Mouse (Mus musculus): ENCODE measurements around the gene Cenpv. TPM values are rescaled to one million over a fixed set of nuclear protein-coding genes. Genes with fewer than 3 reads are reported as not detected.

Gene Cenpv
- total and polyA plus RNA-seq, 2 experiments, result 20.5 to 32.6 TPM

- 6% methylated on average over 1 of the region's 1 CpGs for WGBS
- Histone ChIP-seq H3K27ac (replicated peaks; ENCODE audit: insufficient read depth, low read depth, low read length) (no peak overlapping the region), H3K4me1 (ENCODE audit: control insufficient read depth, insufficient read depth, low read length) (peaks cover 14% of the 10 kb centered on the region)
Measured at GRCm38 (mm10) chr11:62553186-62553585, 14.1 kb upstream of the Cenpv start.

GRCm38 (mm10) chr11:62551226-62552119 lies 12.4 kb upstream of the Cenpv start:
- DNase-seq (ENCODE audit: extremely low read depth, low read depth, low spot score), result peak; percentile 76
- H3K4me1 ChIP-seq (ENCODE audit: control insufficient read depth, insufficient read depth, low read length), result peaks cover 12% of the 10 kb centered on the region
- 1% methylated on average over 58 of the region's 58 CpGs for WGBS

More at GRCm38 (mm10) chr11:62553186-62553585, 14.1 kb upstream of the Cenpv start:
- Histone ChIP-seq H3K36me3 (ENCODE audit: control insufficient read depth, insufficient read depth, low read length) (peaks cover 14% of the 10 kb centered on the region), H3K4me3 (ENCODE audit: insufficient read depth, low read depth, low read length) (peak overlapping the region; percentile 45; the same call in 1 of the 2 replicates), H3K79me2 (ENCODE audit: control insufficient read depth, insufficient read depth, low read length) (peaks cover 4% of the 10 kb centered on the region; the same call in 1 of the 2 replicates), H3K27me3 (ENCODE audit: control insufficient read depth, insufficient read depth, low read length) (no peaks in the 10 kb centered on the region), H3K9ac (ENCODE audit: low read depth, low read length) (no peak overlapping the region)
- no peak for DNase-seq (ENCODE audit: extremely low read depth, low read depth, low spot score)
- TF ChIP-seq CTCF (IDR thresholded peaks at IDR 0.05; ENCODE audit: low read depth, low read length) (no peak), POLR2A (IDR thresholded peaks at IDR 0.05; ENCODE audit: extremely low read depth, insufficient read depth, low read length) (no peak)

GRCm38 (mm10) chr11:62550727-62551225 lies 11.7 kb upstream of the Cenpv start, which contains the start of gene Ubb:
TSS of gene Ubb (plus strand) at chr11:62551171.
- Histone ChIP-seq H3K79me2 (ENCODE audit: control insufficient read depth, insufficient read depth, low read length) (peaks cover 4% of the 10 kb centered on the region; the same call in 1 of the 2 replicates), H3K4me1 (ENCODE audit: control insufficient read depth, insufficient read depth, low read length) (peaks cover 12% of the 10 kb centered on the region), H3K9ac (ENCODE audit: low read depth, low read length) (peak within 1 kb of the TSS; percentile 93), H3K27me3 (ENCODE audit: control insufficient read depth, insufficient read depth, low read length) (no peaks in the 10 kb centered on the region), H3K36me3 (ENCODE audit: control insufficient read depth, insufficient read depth, low read length) (peaks cover 14% of the 10 kb centered on the region), H3K4me3 (ENCODE audit: insufficient read depth, low read depth, low read length) (peak within 1 kb of the TSS; percentile 85), H3K27ac (replicated peaks; ENCODE audit: insufficient read depth, low read depth, low read length) (peak within 1 kb of the TSS; percentile 99)
- DNase-seq (ENCODE audit: extremely low read depth, low read depth, low spot score), result peak; percentile 94
- TF ChIP-seq POLR2A (IDR thresholded peaks at IDR 0.05; ENCODE audit: extremely low read depth, insufficient read depth, low read length), result peak; percentile 91
- TF ChIP-seq CTCF (IDR thresholded peaks at IDR 0.05; ENCODE audit: low read depth, low read length), result no peak
- under 1% methylated on average over 40 of the region's 40 CpGs for WGBS

More at GRCm38 (mm10) chr11:62551226-62552119, 12.4 kb upstream of the Cenpv start:
- peak overlapping the region; percentile 85 for H3K4me3 ChIP-seq (ENCODE audit: insufficient read depth, low read depth, low read length)
- peaks cover 4% of the 10 kb centered on the region; the same call in 1 of the 2 replicates for H3K79me2 ChIP-seq (ENCODE audit: control insufficient read depth, insufficient read depth, low read length)
- H3K36me3 ChIP-seq (ENCODE audit: control insufficient read depth, insufficient read depth, low read length), result peaks cover 14% of the 10 kb centered on the region
- H3K27me3 ChIP-seq (ENCODE audit: control insufficient read depth, insufficient read depth, low read length), result no peaks in the 10 kb centered on the region
- TF ChIP-seq CTCF (IDR thresholded peaks at IDR 0.05; ENCODE audit: low read depth, low read length) (no peak), POLR2A (IDR thresholded peaks at IDR 0.05; ENCODE audit: extremely low read depth, insufficient read depth, low read length) (peak; percentile 98)
- H3K27ac ChIP-seq (replicated peaks; ENCODE audit: insufficient read depth, low read depth, low read length), result peak overlapping the region; percentile 88
- peak overlapping the region; percentile 90 for H3K9ac ChIP-seq (ENCODE audit: low read depth, low read length)

- H3K36me3 ChIP-seq (ENCODE audit: control insufficient read depth, insufficient read depth, low read length), result peaks cover 14% of the 10 kb centered on the region
- peaks cover 12% of the 10 kb centered on the region for H3K4me1 ChIP-seq (ENCODE audit: control insufficient read depth, insufficient read depth, low read length)
- H3K27ac ChIP-seq (replicated peaks; ENCODE audit: insufficient read depth, low read depth, low read length), result peak overlapping the region; percentile 99
- no peak for TF ChIP-seq POLR2A (IDR thresholded peaks at IDR 0.05; ENCODE audit: extremely low read depth, insufficient read depth, low read length)
- TF ChIP-seq CTCF (IDR thresholded peaks at IDR 0.05; ENCODE audit: low read depth, low read length), result no peak
- H3K4me3 ChIP-seq (ENCODE audit: insufficient read depth, low read depth, low read length), result peak overlapping the region; percentile 80
- DNase-seq (ENCODE audit: extremely low read depth, low read depth, low spot score), result peak; percentile 93
- H3K9ac ChIP-seq (ENCODE audit: low read depth, low read length), result peak overlapping the region; percentile 93
- WGBS, result under 1% methylated on average over 11 of the region's 11 CpGs
- no peaks in the 10 kb centered on the region for H3K27me3 ChIP-seq (ENCODE audit: control insufficient read depth, insufficient read depth, low read length)
- H3K79me2 ChIP-seq (ENCODE audit: control insufficient read depth, insufficient read depth, low read length), result peaks cover 4% of the 10 kb centered on the region; the same call in 1 of the 2 replicates
Measured at GRCm38 (mm10) chr11:62550227-62550685, 11.2 kb upstream of the Cenpv start.

DNA sequence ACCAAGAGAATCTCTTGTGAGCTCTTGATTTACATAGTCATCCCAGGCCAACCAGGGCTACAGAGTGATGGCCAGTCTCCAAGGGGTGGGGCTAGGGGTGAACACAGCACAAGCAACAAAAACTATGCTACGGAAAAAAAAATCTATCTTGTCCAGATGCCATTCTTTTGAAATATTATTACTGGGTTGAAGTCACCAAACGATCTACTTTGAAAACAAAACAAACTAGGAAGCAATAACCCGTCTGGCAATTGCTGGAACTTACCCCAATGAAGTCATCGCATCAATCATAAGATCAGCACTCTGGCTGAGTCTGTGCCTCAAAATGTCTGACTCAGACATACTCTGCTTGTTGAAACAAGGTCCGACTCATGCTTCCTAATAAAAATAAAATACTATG lies 10.7 kb upstream of the Cenpv start:
- DNase-seq (ENCODE audit: extremely low read depth, low read depth, low spot score), result peak; percentile 93
- peak overlapping the region; percentile 80; the same call in 1 of the 2 replicates for H3K4me3 ChIP-seq (ENCODE audit: insufficient read depth, low read depth, low read length)
- H3K9ac ChIP-seq (ENCODE audit: low read depth, low read length), result no peak overlapping the region; the same call in 1 of the 2 replicates
- peaks cover 14% of the 10 kb centered on the region for H3K36me3 ChIP-seq (ENCODE audit: control insufficient read depth, insufficient read depth, low read length)
- peaks cover 4% of the 10 kb centered on the region; the same call in 1 of the 2 replicates for H3K79me2 ChIP-seq (ENCODE audit: control insufficient read depth, insufficient read depth, low read length)
- peak overlapping the region; percentile 99 for H3K27ac ChIP-seq (replicated peaks; ENCODE audit: insufficient read depth, low read depth, low read length)
- TF ChIP-seq CTCF (IDR thresholded peaks at IDR 0.05; ENCODE audit: low read depth, low read length) (no peak), POLR2A (IDR thresholded peaks at IDR 0.05; ENCODE audit: extremely low read depth, insufficient read depth, low read length) (no peak)
- WGBS, result under 1% methylated on average over 5 of the region's 5 CpGs
- peaks cover 12% of the 10 kb centered on the region for H3K4me1 ChIP-seq (ENCODE audit: control insufficient read depth, insufficient read depth, low read length)
- no peaks in the 10 kb centered on the region for H3K27me3 ChIP-seq (ENCODE audit: control insufficient read depth, insufficient read depth, low read length)

Data from liver, adult 2 months (tissue).